Mouse (Mus musculus) 3134 (cell line): ENCODE measurements around the gene Fyco1.
"Not testable (repeated sequence)": the region's sequence is repeated elsewhere in the genome, so short reads cannot be mapped to it uniquely, and the experiment has no call there.

Source experiments
- DNase-seq: peaks from one replicate; pipeline ENCODE4 v3.0.0-alpha.2; 2011; ENCODE audit warnings: low spot score; ENCODE audit not compliant: insufficient read length; ENCODE audit errors: extremely low read depth

Gene Fyco1

DNA sequence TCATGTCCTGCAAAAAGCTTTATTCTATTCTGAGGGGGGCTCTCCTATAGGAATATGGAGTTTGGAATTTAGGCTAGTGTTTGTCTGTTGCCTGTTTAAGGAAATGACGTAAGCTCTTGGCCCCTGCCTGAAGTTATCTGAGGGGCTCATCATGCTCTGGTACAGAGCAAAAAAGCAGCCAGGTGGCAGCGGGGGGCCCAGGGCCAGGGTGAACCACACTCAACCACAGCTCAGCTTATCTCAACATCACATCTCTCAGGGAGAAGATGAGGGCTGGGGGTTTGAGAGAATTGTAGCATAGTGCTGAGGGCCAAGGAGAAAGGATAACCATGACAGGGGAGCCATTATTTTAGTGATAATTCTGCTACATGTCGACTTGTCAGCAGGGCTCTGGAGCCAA lies 94.9 kb downstream of the Fyco1 start:
- no peak for DNase-seq

DNA sequence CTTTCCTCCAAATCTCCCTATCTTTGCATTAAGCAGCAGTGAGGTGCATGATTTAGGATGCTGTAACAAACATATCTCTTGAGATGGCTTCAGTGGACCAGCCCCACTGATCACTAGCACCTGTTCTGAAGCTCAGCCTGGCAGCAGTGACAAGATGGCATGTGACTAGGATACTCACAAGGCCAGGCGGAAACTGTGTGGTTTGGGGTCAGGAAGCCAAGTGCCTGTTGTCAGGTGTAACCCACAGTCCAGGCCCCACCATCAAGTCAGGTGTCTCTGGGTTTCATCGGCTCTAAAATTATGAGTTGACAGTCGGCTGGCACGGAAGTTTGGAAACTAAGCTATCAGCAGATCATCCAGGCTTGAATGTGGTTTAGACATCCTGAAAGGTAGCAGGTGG lies 97.4 kb downstream of the Fyco1 start:
- no peak for DNase-seq

DNA sequence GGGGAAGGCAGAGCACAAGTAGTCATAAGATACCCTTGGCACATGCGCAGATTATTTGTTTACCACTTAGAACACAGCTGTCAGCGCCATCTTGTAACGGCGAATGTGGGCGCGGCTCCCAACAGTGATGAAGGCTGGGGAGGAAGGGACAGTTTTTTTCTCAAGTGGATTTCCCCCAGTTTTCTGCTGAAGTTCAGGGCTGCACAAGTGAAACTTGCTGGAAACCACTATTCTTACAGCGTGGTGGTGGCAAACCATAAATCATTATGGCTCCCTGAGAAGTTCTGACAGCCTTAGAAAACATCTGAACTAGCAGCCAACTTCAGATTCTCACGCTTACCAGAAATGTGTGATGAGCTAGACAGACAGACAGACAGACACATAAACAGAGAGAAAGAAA lies 102.0 kb downstream of the Fyco1 start:
- DNase-seq, result not testable (repeated sequence)

DNA sequence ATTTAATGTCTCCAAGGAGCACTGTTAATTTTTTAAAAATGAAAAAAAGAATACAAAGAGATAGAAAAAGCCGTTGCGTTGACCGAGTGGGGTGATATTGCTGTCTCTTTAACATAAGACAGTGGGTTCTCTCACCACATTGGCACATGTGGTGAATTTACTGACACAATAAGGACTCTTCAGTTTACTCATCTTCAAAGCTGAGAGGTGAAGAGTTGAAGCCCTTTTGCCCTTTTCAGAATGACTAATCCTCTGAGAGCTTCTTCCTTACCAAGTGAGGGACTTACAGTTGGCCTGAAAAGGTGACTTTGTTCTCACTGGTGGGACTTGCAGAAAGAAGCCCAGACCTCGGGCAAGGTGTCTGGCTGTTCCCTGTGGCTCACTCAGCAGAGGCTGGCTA lies 110.9 kb downstream of the Fyco1 start:
- DNase-seq, result no peak
